Mouse (Mus musculus) stomach, postnatal 0 days (tissue): ENCODE results near the gene Sgk1. TPM values are rescaled to one million over a fixed set of nuclear protein-coding genes. Genes with fewer than 3 reads are reported as not detected.

Experiments
- ATAC-seq: fragments of 200-750 bp; cut with Nextera tagmentation; 2 replicates; pipeline ENCODE4 v1.8.0; 2017; ENCODE audit not compliant: low FRiP score, low TSS enrichment
- DNase-seq: peaks from one replicate; pipeline ENCODE4 v3.0.0-alpha.2; 2016; ENCODE audit warnings: low spot score
- H3K27ac ChIP-seq: fragments of 300-500 bp; sonication (generic); replicated peaks from 2 replicates; pipeline ENCODE4 v1.5.1; 2014; ENCODE audit warnings: mild to moderate bottlenecking, control low read depth
- H3K27me3 ChIP-seq: fragments of 300-500 bp; sonication (generic); 2 replicates; pipeline ENCODE4 v1.6.1; 2014; ENCODE audit warnings: low read length; ENCODE audit not compliant: control insufficient read depth, insufficient read depth
- H3K36me3 ChIP-seq: fragments of 300-500 bp; sonication (generic); 2 replicates; pipeline ENCODE4 v1.6.1; 2014; ENCODE audit warnings: low read length, mixed read lengths; ENCODE audit not compliant: control insufficient read depth, insufficient read depth
- H3K4me1 ChIP-seq: fragments of 300-500 bp; sonication (generic); replicated peaks from 2 replicates; pipeline ENCODE4 v1.6.1; 2014; ENCODE audit warnings: antibody characterized with exemption; ENCODE audit not compliant: control insufficient read depth, insufficient read depth
- H3K4me2 ChIP-seq: fragments of 300-500 bp; sonication (generic); replicated peaks from 2 replicates; pipeline ENCODE4 v1.6.1; 2014; ENCODE audit warnings: low read depth, mild to moderate bottlenecking, control low read depth, moderate library complexity
- H3K4me3 ChIP-seq: fragments of 300-500 bp; sonication (generic); 2 replicates; pipeline ENCODE4 v1.5.1; 2014; ENCODE audit warnings: low read depth, low read length, control low read depth
- H3K9ac ChIP-seq: fragments of 300-500 bp; sonication (generic); 2 replicates; pipeline ENCODE4 v1.6.1; 2014; ENCODE audit warnings: mild to moderate bottlenecking, low read length, control low read depth, mixed read lengths
- H3K9me3 ChIP-seq: fragments of 300-500 bp; sonication (generic); 2 replicates; pipeline ENCODE4 v1.6.1; 2016; ENCODE audit warnings: low read length; ENCODE audit not compliant: control insufficient read depth
- CTCF ChIP-seq: IDR thresholded peaks from 2 replicates; pipeline ENCODE4 v1.5.1; 2016; ENCODE audit warnings: antibody characterized with exemption, low read depth, mild to moderate bottlenecking, moderate library complexity
- EP300 ChIP-seq: optimal IDR thresholded peaks from 2 replicates; pipeline ENCODE3; 2016; ENCODE audit warnings: antibody characterized with exemption
- whole genome bisulfite sequencing: fragments of 180-500 bp; shearing (Covaris S2); extraction: QIAGEN DNeasy Blood & Tissue Kit; methylation state at CpG from one replicate; pipeline ENCODE4 v1.1.7; 2014; 5-methylcytosine and 5-hydroxymethylcytosine counted together
- polyA plus RNA-seq: library from polyadenylated mRNA; unstranded; fragments of >200 nt; fragmentation: Nextera tagmentation; extraction: Ambion mirVana; gene quantifications from 2 replicates; pipeline ENCODE4 v1.2.1, GENCODE M21; 2015

The Sgk1 gene
- polyA plus RNA-seq, 1 experiment from 2014 or later: 60.0 TPM

DNA sequence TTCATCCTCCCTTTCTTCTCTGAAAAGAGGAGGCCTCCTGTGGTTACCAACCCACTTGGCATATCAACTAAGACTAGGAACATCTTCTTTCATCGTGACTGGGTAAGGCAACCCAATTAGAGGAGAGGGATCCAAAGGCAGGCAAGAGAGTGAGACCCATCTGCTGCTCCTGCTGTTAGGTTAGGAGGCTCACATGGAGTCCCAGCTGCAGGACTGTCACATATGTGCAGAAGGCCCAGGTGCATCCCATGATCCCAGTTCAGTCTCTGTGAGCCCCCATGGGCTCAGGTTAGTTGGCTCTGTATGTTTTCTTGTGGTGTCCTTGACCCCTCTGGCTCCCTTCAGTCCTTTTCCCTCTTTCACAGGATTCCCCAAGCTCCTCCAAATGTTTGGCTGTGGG lies 32.8 kb downstream of the Sgk1 start:
- WGBS: 52% methylated on average over 1 of the region's 1 CpGs
- H3K9ac ChIP-seq: no peak overlapping the region
- ATAC-seq (no peak), DNase-seq (no peak)
- no peaks in the 10 kb centered on the region for H3K36me3 ChIP-seq
- no peaks in the 10 kb centered on the region for H3K27me3 ChIP-seq
- no peaks in the 10 kb centered on the region for H3K4me1 ChIP-seq
- H3K27ac ChIP-seq: no peak overlapping the region
- H3K4me2 ChIP-seq: no peak overlapping the region
- H3K9me3 ChIP-seq: no peaks in the 10 kb centered on the region
- H3K4me3 ChIP-seq: no peak overlapping the region
- TF ChIP-seq CTCF (no peak), EP300 (no peak)

DNA sequence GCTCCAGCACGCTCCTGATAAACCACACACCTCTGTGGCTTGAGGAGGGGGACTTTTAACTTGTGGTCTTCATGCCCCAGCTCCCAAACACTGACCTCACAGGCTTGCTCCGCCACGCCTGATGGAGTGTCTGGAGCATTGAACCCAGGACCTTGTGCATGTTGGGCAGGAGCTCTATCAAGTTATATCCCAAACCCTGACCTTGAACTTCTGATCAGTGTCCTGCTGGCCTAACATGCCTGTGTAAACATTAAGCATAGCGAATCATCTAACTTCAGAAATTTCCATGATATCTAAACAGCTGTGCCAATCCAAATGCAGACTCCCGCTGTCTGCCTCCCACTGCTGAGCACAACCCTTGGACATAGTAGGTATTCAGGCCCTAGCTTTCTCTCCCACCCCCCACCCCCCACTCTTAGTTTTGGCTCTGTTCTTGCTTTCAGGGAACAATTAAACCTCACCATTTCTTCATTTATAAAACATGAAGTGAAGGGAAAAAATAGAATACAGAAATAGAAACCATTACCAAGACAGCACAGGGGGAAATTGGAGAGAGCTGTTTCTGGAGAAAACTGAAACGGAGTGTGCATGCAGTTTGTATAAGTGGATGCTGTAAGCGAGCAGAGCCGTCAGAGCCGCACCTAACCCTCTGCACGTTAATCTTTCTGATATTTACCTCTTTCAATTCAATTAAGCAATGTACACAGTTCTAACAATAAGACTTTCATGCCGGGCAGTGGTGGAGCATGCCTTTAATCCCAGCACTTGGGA lies 34.5 kb downstream of the Sgk1 start:
- no peak for TF ChIP-seq EP300
- no peak for TF ChIP-seq CTCF

DNA sequence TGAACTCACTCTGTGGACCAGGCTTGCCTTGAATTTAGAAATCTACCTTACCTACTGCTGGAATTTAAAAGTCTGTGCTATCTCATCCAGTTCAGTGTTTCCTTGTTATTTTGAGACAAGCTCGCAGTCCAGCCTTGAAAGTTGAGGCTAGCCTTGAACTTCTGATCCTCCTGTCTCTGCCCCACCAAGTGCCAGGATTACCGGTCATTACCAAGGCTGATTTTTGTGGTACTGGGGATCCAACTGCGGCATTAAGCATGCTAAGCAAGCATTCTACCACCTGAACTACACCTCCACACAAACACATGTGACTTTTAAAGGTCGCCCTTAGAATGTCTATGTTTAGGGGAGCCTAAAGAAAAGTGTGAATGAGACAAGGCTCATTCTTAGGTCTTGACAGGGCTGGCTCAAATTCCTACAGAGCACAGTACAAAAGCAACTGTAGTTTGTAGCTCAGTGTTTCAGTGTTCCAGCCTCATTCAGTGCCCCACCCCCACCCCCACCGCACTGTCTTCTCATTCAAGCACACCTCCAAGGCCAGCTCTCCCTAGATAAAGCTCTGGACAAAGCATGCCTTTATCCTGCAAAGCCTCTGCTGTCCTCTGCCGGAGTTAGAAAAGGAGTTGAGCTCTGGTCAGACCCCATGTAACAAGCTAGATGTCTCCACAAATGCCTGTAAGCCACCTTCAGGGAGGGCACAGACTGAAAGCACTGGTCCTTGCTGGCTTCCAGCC lies 36.2 kb downstream of the Sgk1 start:
- no peak for TF ChIP-seq CTCF
- TF ChIP-seq EP300: no peak
- H3K36me3 ChIP-seq: no peaks in the 10 kb centered on the region
- H3K4me1 ChIP-seq: no peaks in the 10 kb centered on the region
- no peak for ATAC-seq
- H3K4me3 ChIP-seq: no peak overlapping the region
- no peak overlapping the region for H3K27ac ChIP-seq
- no peaks in the 10 kb centered on the region for H3K9me3 ChIP-seq
- 90% methylated on average over 6 of the region's 6 CpGs for WGBS
- no peak overlapping the region for H3K9ac ChIP-seq
- no peak for DNase-seq
- H3K27me3 ChIP-seq: no peaks in the 10 kb centered on the region
- no peak overlapping the region for H3K4me2 ChIP-seq

More for the DNA sequence above, 34.5 kb downstream of the Sgk1 start:
- H3K27me3 ChIP-seq: no peaks in the 10 kb centered on the region
- 64% methylated on average over 11 of the region's 11 CpGs for WGBS
- no peaks in the 10 kb centered on the region for H3K9me3 ChIP-seq
- no peak overlapping the region for H3K4me2 ChIP-seq
- no peaks in the 10 kb centered on the region for H3K4me1 ChIP-seq
- H3K27ac ChIP-seq: no peak overlapping the region
- ATAC-seq (no peak), DNase-seq (no peak)
- no peak overlapping the region for H3K4me3 ChIP-seq
- no peak overlapping the region for H3K9ac ChIP-seq
- no peaks in the 10 kb centered on the region for H3K36me3 ChIP-seq

DNA sequence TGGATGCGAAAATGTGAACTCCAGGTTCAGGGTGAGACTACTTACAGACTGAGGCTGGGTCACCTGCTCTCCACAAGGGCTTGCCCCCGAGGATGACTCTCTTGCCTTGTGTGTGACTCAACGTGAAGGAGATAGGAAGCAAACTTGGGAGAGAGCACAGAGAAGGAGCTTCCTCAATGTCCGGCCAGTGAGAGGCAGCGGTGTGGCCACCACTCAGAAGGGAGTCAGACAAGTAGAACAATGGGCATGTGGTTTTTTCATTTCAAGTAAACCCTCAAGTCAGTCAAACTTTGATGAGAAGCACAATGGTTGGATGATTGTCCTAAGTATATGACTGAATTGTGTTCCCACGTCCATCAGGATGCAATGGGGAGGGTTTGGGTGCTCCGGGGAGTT lies 36.8 kb downstream of the Sgk1 start:
- H3K36me3 ChIP-seq: no peaks in the 10 kb centered on the region
- no peaks in the 10 kb centered on the region; the same call in 1 of the 2 replicates for H3K4me1 ChIP-seq
- no peak for DNase-seq
- no peak overlapping the region for H3K4me3 ChIP-seq
- H3K9me3 ChIP-seq: no peaks in the 10 kb centered on the region
- no peak for TF ChIP-seq CTCF
- no peak for TF ChIP-seq EP300
- no peak for ATAC-seq
- 85% methylated on average over 7 of the region's 7 CpGs for WGBS
- H3K27ac ChIP-seq: no peak overlapping the region
- no peaks in the 10 kb centered on the region for H3K27me3 ChIP-seq
- no peak overlapping the region for H3K4me2 ChIP-seq
- H3K9ac ChIP-seq: no peak overlapping the region

DNA sequence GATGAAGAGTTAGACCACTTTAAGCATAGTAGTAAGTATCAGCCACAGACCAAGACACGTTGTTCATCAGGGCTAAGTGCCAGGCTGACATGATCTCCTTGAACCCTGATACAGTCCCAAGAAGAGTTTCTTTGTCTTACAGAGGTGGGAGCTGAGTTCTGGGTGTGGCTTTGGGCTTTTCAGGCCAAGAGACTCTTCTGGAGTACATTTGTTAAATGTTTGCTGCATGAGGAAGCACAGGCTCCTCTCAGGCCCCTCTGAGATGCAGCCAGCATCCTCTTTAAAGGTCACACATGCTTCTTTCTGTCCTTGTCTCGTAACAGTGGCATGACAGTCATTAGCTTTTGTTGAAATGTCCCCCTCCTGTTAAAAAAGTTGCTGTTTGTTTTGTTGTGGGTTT lies 38.6 kb downstream of the Sgk1 start:
- no peaks in the 10 kb centered on the region for H3K27me3 ChIP-seq
- WGBS: 55% methylated on average over 2 of the region's 2 CpGs
- no peak for TF ChIP-seq EP300
- no peak overlapping the region for H3K4me3 ChIP-seq
- DNase-seq: no peak
- H3K4me1 ChIP-seq: no peaks in the 10 kb centered on the region; the same call in 1 of the 2 replicates
- no peak overlapping the region for H3K4me2 ChIP-seq
- H3K9ac ChIP-seq: no peak overlapping the region
- no peak overlapping the region for H3K27ac ChIP-seq
- H3K9me3 ChIP-seq: no peaks in the 10 kb centered on the region
- no peaks in the 10 kb centered on the region for H3K36me3 ChIP-seq
- ATAC-seq: no peak

DNA sequence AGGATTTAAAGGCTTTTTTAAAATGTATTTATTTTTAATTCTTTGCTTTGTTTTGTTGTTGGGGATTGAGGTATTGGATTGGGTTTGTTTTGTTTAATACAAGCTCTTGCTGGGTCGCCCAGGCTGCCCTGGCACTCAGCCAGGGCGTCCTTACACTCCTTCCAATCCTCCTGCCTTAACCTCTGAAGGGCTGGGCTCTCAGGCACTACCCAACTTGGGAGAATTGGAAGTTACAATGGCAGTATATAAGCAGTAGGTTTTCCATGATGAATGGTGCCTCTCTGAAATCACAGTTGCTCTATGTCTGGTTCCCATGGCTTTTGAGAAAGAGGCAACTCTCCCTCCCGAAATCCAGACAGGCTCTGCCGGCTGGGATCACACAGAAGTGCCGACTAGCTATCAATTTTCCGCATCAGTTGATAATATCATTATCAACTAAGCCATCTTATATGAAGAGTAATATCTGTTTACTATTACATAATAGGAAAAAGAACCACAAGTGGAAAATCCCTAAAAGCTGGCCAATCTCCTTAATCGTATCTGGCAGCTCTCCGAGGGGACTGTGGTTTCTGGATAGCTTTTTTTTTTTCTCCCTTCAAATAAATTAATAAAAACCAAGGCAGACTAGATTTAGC lies 40.8 kb downstream of the Sgk1 start:
- ATAC-seq (no peak), DNase-seq (no peak)
- Histone ChIP-seq H3K27ac (peak overlapping the region; percentile 45; the same call in 1 of the 2 replicates), H3K36me3 (no peaks in the 10 kb centered on the region), H3K9ac (no peak overlapping the region), H3K9me3 (no peaks in the 10 kb centered on the region), H3K4me2 (no peak overlapping the region; the same call in 1 of the 2 replicates), H3K4me1 (no peaks in the 10 kb centered on the region; the same call in 1 of the 2 replicates), H3K27me3 (no peaks in the 10 kb centered on the region), H3K4me3 (no peak overlapping the region)
- TF ChIP-seq EP300: no peak
- no peak for TF ChIP-seq CTCF
- WGBS: 25% methylated on average over 8 of the region's 8 CpGs
